Mouse (Mus musculus): ENCODE results near the gene Lyzl4. TPM values are rescaled to one million over a fixed set of nuclear protein-coding genes. Genes with fewer than 3 reads are reported as not detected.
"Not testable (repeated sequence)": the region's sequence is repeated elsewhere in the genome, so short reads cannot be mapped to it uniquely, and the experiment has no call there.

Gene Lyzl4
- total RNA-seq, 4 experiments from 2014 or later, result not detected

- no peak for DNase-seq (ENCODE audit: low spot score in 2 of 2)
Observed at GRCm38 (mm10) chr9:121602381-121602780, 39.5 kb downstream of the Lyzl4 start.

- DNase-seq (ENCODE audit: low spot score in 2 of 2), result no peak
Observed at GRCm38 (mm10) chr9:121600861-121601427, 41.0 kb downstream of the Lyzl4 start.

- no peak for DNase-seq (ENCODE audit: low spot score in 2 of 2)
Observed at GRCm38 (mm10) chr9:121600201-121600860, 41.6 kb downstream of the Lyzl4 start.

- no peak for DNase-seq (ENCODE audit: low spot score in 2 of 2)
Observed at GRCm38 (mm10) chr9:121599551-121599950, 42.3 kb downstream of the Lyzl4 start.

- DNase-seq (ENCODE audit: low spot score in 2 of 2), result no peak
Observed at GRCm38 (mm10) chr9:121598106-121598505, 43.8 kb downstream of the Lyzl4 start.

- no peak for DNase-seq (ENCODE audit: low spot score in 2 of 2)
Observed at GRCm38 (mm10) chr9:121594771-121595170, 47.1 kb downstream of the Lyzl4 start.

GRCm38 (mm10) chr9:121593768-121594167 is 48.1 kb downstream of the Lyzl4 start:
- not testable (repeated sequence) for DNase-seq (ENCODE audit: low spot score in 2 of 2)

GRCm38 (mm10) chr9:121592948-121593550 is 48.8 kb downstream of the Lyzl4 start:
- no peak for DNase-seq (ENCODE audit: low spot score in 2 of 2)

- no peak for DNase-seq (ENCODE audit: low spot score in 2 of 2)
Observed at GRCm38 (mm10) chr9:121589533-121589932, 52.4 kb downstream of the Lyzl4 start.

- no peak for DNase-seq (ENCODE audit: low spot score in 2 of 2)
Observed at GRCm38 (mm10) chr9:121574380-121574779, 67.5 kb downstream of the Lyzl4 start.

GRCm38 (mm10) chr9:121568451-121568850 is 73.4 kb downstream of the Lyzl4 start:
- DNase-seq (ENCODE audit: low spot score in 2 of 2), result no peak

GRCm38 (mm10) chr9:121566387-121566786 is 75.5 kb downstream of the Lyzl4 start:
- DNase-seq (ENCODE audit: low spot score in 2 of 2), result no peak

GRCm38 (mm10) chr9:121563276-121563675 is 78.6 kb downstream of the Lyzl4 start:
- no peak for DNase-seq (ENCODE audit: low spot score in 2 of 2)

GRCm38 (mm10) chr9:121560515-121560914 is 81.4 kb downstream of the Lyzl4 start:
- no peak for DNase-seq (ENCODE audit: low spot score in 2 of 2)

GRCm38 (mm10) chr9:121558167-121558566 is 83.7 kb downstream of the Lyzl4 start:
- DNase-seq (ENCODE audit: low spot score in 2 of 2), result no peak

GRCm38 (mm10) chr9:121556913-121557312 is 85.0 kb downstream of the Lyzl4 start:
- no peak for DNase-seq (ENCODE audit: low spot score in 2 of 2)

- no peak for DNase-seq (ENCODE audit: low spot score in 2 of 2)
Observed at GRCm38 (mm10) chr9:121555395-121556000, 86.4 kb downstream of the Lyzl4 start.

GRCm38 (mm10) chr9:121553643-121554042 is 88.3 kb downstream of the Lyzl4 start:
- DNase-seq (ENCODE audit: low spot score in 2 of 2), result no peak

GRCm38 (mm10) chr9:121550327-121550771 is 91.5 kb downstream of the Lyzl4 start:
- no peak for DNase-seq (ENCODE audit: low spot score in 2 of 2)

- no peak for DNase-seq (ENCODE audit: low spot score in 2 of 2)
Observed at GRCm38 (mm10) chr9:121549444-121549843, 92.5 kb downstream of the Lyzl4 start.

GRCm38 (mm10) chr9:121549010-121549409 is 92.9 kb downstream of the Lyzl4 start:
- no peak for DNase-seq (ENCODE audit: low spot score in 2 of 2)

- no peak for DNase-seq (ENCODE audit: low spot score in 2 of 2)
Observed at GRCm38 (mm10) chr9:121547431-121547830, 94.5 kb downstream of the Lyzl4 start.
